Mouse (Mus musculus): ENCODE measurements around the gene Zfp768. TPM values are rescaled to one million over a fixed set of nuclear protein-coding genes. Genes with fewer than 3 reads are reported as not detected.
"Not testable (repeated sequence)": the region's sequence is repeated elsewhere in the genome, so short reads cannot be mapped to it uniquely, and the experiment has no call there.

Zfp768 gene
- polyA plus RNA-seq, 1 experiment from 2014 or later, result 17.3 TPM

DNA sequence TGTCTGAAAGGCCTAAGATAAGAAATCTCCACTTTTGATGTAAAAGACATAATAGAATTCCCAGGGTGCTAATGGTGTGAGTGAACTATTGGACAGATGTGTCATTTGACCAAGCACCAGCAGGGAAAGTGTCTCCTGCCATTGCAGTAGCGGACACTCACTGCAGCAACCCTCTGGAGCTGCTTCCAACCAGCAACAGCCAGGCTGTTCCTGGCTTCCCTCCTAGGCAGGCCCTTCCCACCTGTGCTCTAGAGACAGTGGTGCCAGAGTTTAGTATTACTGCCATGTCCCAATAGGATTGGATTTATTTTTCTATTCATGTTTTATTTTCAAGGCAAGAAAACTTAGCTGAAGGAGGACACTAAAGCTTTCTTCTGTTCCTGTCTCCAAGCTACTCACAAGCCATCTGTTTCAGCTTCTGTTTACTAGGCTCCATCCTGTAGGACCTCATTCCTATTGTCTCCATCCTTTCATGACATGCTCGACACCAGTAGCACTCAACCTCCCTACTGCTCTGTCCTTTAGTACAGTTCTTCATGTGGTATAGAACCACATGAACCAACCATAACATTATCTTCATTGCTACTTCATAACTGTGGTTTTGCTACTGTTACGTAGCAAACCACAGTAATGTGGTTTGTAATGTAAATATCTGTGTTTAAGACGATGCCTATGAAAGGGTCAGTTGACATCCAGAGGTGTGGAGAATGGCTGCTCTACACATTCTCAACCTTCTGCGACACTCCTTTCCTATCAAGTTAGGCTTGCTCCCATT is 6.0 kb upstream of the Zfp768 start:
- Histone ChIP-seq H3K27ac (no peak overlapping the region), H3K9me3 (no peaks in the 10 kb centered on the region), H3K9ac (no peak overlapping the region), H3K4me1 (replicated peaks) (peaks cover 12% of the 10 kb centered on the region), H3K4me2 (no peak overlapping the region), H3K4me3 (no peak overlapping the region), H3K27me3 (0 out of 2 replicates have a peak, but pooled peaks cover 6% of the 10 kb centered on the region), H3K36me3 (no peaks in the 10 kb centered on the region)
- 91% methylated on average over 5 of the region's 5 CpGs for WGBS
- no peak for ATAC-seq (ENCODE audit: low FRiP score)

DNA sequence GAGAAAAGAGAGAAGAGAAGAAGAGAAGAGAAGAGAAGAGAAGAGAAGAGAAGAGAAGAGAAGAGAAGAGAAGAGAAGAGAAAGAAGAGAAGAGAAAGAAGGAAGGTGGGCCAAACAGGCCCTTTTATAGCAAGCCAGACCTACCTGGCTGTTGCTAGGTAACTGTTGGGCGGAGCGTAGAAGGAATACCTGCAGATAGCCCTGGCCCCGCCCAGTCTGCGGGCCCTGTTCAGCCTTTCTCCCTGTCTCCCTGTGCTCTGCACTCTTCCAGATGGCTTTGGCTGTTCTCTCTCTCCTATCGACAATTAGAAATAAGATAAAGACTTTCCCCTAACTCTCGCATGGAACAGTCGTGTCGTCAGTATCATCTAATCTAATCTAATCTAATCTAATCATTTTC is 1.3 kb upstream of the Zfp768 start:
- H3K4me2 ChIP-seq, result peak overlapping the region; percentile 84
- 15% methylated on average over 8 of the region's 8 CpGs for WGBS
- H3K4me1 ChIP-seq (replicated peaks), result peaks cover 38% of the 10 kb centered on the region
- H3K4me3 ChIP-seq, result peak overlapping the region; percentile 86
- no peaks in the 10 kb centered on the region for H3K9me3 ChIP-seq
- peak overlapping the region; percentile 96; the same call in 1 of the 2 replicates for H3K9ac ChIP-seq
- peaks cover 21% of the 10 kb centered on the region for H3K36me3 ChIP-seq
- H3K27ac ChIP-seq, result peak overlapping the region; percentile 94; the same call in 1 of the 2 replicates
- ATAC-seq (ENCODE audit: low FRiP score), result no peak
- H3K27me3 ChIP-seq, result no peaks in the 10 kb centered on the region

DNA sequence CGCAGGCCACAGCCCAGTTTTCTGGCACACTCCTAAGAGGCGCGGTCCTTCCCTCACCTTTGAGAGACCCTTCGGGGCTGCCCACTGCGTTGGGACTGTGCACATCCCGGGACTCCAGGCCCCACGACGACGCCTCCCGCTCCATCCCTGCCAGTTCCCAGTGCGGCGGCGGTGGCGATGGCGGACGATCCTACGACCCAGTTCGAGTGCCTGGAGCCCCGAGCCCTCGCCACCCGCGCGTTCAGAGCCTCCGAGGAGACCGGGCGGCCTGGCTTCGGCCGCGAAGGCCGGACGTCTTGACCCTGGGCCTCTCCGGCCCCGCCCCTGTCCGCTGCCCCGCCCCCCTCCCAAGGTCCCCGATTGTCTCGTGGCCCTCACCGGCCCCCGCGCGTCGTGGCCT is 297 bp downstream of the Zfp768 start:
- Histone ChIP-seq H3K9me3 (no peaks in the 10 kb centered on the region), H3K4me1 (replicated peaks) (peaks cover 38% of the 10 kb centered on the region), H3K27ac (peak overlapping the region; percentile 94), H3K27me3 (no peaks in the 10 kb centered on the region), H3K9ac (peak overlapping the region; percentile 96), H3K4me3 (peak overlapping the region; percentile 86), H3K36me3 (peaks cover 29% of the 10 kb centered on the region), H3K4me2 (peak overlapping the region; percentile 84)
- peak; percentile 36 for ATAC-seq (ENCODE audit: low FRiP score)
- WGBS, result under 1% methylated on average over 37 of the region's 42 CpGs

DNA sequence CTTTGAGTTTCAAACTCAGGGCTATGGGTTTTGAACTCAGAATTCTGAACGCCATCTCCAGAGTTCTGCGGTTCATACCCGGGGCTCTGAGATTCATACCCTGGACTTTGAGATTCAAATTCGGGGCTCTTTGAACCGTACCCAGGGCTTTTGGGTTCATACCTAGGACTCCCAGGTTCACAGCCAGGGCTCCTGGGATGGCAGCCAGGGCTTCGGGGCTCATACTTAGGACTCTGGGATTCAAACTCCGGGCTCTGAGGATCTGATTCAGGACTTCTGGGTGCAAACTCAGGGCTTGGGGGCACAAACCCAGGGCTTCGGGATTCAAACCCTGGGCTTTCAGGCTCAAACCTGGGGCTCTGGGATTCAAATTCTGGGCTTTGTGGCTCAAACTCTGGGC is 1.0 kb downstream of the Zfp768 start:
- Histone ChIP-seq H3K4me1 (replicated peaks) (peaks cover 38% of the 10 kb centered on the region), H3K27me3 (no peaks in the 10 kb centered on the region), H3K4me2 (peak overlapping the region; percentile 84), H3K36me3 (peaks cover 29% of the 10 kb centered on the region), H3K9ac (peak overlapping the region; percentile 96), H3K9me3 (no peaks in the 10 kb centered on the region), H3K27ac (no peak overlapping the region), H3K4me3 (peak overlapping the region; percentile 86)
- WGBS, result 90% methylated on average over 8 of the region's 8 CpGs
- ATAC-seq (ENCODE audit: low FRiP score), result no peak

DNA sequence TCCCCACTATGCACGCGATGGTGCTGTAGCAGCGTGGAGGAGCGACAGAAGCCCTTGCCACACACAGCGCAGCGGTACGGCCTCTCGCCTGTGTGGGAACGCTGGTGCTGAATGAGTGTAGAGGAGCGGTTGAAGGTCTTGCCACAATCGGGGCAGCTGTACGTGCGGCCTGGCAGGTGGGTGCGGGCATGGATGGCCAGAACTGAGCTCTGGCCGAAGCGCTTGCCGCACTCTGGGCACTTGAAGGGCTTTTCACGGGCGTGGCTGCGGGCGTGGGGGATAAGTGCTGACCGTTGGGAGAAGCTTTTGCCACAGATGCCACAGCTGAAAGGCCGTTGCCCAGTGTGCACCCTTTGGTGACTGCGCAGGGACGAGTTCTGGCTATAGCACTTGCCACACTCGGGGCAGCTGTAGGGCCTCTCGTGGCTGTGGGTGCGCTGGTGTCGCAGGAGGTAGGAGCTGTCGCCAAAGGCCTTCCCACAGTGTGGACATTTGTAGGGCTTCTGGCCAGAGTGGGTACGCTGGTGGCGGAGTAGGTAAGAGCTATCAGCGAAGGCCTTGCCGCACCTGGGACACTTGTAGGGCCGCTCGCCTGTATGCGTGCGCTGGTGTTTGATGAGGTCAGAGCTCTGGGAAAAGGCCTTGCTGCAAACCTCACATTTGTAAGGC is 1.9 kb downstream of the Zfp768 start:
- ATAC-seq (ENCODE audit: low FRiP score), result no peak
- Histone ChIP-seq H3K27me3 (no peaks in the 10 kb centered on the region), H3K4me1 (replicated peaks) (peaks cover 38% of the 10 kb centered on the region), H3K4me3 (no peak overlapping the region), H3K4me2 (no peak overlapping the region; the same call in 1 of the 2 replicates), H3K9ac (0 out of 2 replicates have a peak overlapping the region, but pooled peaks have one; percentile 24), H3K36me3 (peaks cover 29% of the 10 kb centered on the region), H3K27ac (no peak overlapping the region), H3K9me3 (no peaks in the 10 kb centered on the region)
- WGBS, result 95% methylated on average over 38 of the region's 38 CpGs

- 0 out of 2 replicates have a peak overlapping the region, but pooled peaks have one; percentile 24 for H3K9ac ChIP-seq
- H3K4me2 ChIP-seq, result no peak overlapping the region
- H3K36me3 ChIP-seq, result peaks cover 29% of the 10 kb centered on the region
- no peak overlapping the region for H3K4me3 ChIP-seq
- no peak overlapping the region for H3K27ac ChIP-seq
- H3K9me3 ChIP-seq, result no peaks in the 10 kb centered on the region
- ATAC-seq (ENCODE audit: low FRiP score), result no peak
- no peaks in the 10 kb centered on the region for H3K27me3 ChIP-seq
- peaks cover 38% of the 10 kb centered on the region for H3K4me1 ChIP-seq (replicated peaks)
- 94% methylated on average over 7 of the region's 7 CpGs for WGBS
Observed at GRCm38 (mm10) chr7:127342888-127343287, 2.5 kb downstream of the Zfp768 start.

DNA sequence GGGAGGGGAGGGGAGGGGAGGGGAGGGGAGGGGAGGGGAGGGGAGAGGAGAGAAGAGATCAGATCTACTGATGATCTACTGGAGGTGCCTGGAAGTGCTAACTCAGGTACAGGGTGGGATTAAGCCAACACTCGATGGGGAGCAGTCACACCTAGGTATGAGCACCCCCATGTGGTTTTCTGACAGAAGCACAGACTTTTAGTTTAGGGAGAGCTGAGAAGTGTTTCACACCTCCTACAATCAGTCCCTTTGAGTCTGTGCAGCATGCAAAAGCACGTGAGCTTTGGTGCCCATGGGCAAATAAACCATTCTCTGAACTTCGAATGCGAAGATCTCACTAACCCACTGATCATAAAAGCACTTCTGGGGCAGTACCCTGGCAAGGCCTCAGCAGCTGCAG is 3.1 kb downstream of the Zfp768 start:
- Histone ChIP-seq H3K4me3 (no peak overlapping the region), H3K9ac (no peak overlapping the region), H3K9me3 (no peaks in the 10 kb centered on the region), H3K4me1 (replicated peaks) (peaks cover 35% of the 10 kb centered on the region), H3K27me3 (no peaks in the 10 kb centered on the region), H3K27ac (no peak overlapping the region), H3K4me2 (no peak overlapping the region), H3K36me3 (peaks cover 29% of the 10 kb centered on the region)
- no peak for ATAC-seq (ENCODE audit: low FRiP score)
- WGBS, result 74% methylated on average over 4 of the region's 4 CpGs

- not testable (repeated sequence) for H3K4me3 ChIP-seq; H3K9ac ChIP-seq; H3K27ac ChIP-seq; H3K9me3 ChIP-seq; ATAC-seq (ENCODE audit: low FRiP score); H3K4me2 ChIP-seq; H3K27me3 ChIP-seq
- peaks cover 29% of the 10 kb centered on the region for H3K36me3 ChIP-seq
- H3K4me1 ChIP-seq (replicated peaks), result peaks cover 30% of the 10 kb centered on the region
- WGBS, result 92% methylated on average over 6 of the region's 6 CpGs
Observed at GRCm38 (mm10) chr7:127341861-127342260, 3.5 kb downstream of the Zfp768 start.

GRCm38 (mm10) chr7:127341356-127341755 is 4.0 kb downstream of the Zfp768 start:
- ATAC-seq (ENCODE audit: low FRiP score), result no peak

DNA sequence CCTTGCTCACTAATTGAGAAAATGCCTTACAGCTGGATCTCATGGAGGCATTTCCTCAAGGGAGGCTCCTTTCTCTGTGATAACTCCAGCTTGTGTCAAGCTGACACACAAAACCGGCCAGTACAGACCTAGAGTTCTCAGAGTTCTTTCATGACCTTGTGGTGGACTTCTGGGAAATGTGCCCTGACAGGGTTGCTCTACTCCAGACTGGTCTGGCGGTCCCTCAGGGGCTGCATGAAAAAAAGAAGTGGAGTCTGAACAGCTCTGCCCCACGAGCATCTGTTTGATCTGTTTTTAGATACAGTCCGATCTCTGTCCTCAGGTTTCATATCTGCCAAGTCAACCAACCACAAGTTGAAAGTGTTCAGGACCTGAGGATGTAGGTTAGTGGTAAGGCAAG is 7.8 kb downstream of the Zfp768 start:
- 0 out of 2 replicates have a peak, but pooled peaks cover 1% of the 10 kb centered on the region for H3K4me1 ChIP-seq (replicated peaks)
- H3K36me3 ChIP-seq, result peaks cover 15% of the 10 kb centered on the region
- no peaks in the 10 kb centered on the region for H3K9me3 ChIP-seq
- no peak overlapping the region for H3K9ac ChIP-seq
- no peak overlapping the region for H3K27ac ChIP-seq
- H3K4me3 ChIP-seq, result no peak overlapping the region
- ATAC-seq (ENCODE audit: low FRiP score), result no peak
- H3K27me3 ChIP-seq, result no peaks in the 10 kb centered on the region
- WGBS, result 83% methylated on average over 4 of the region's 4 CpGs
- no peak overlapping the region for H3K4me2 ChIP-seq

More at GRCm38 (mm10) chr7:127341356-127341755, 4.0 kb downstream of the Zfp768 start:
- peaks cover 25% of the 10 kb centered on the region for H3K4me1 ChIP-seq (replicated peaks)
- H3K27me3 ChIP-seq, result no peaks in the 10 kb centered on the region
- no peak overlapping the region for H3K4me2 ChIP-seq
- no peak overlapping the region for H3K9ac ChIP-seq
- 96% methylated on average over 8 of the region's 8 CpGs for WGBS
- no peak overlapping the region for H3K4me3 ChIP-seq
- no peaks in the 10 kb centered on the region for H3K9me3 ChIP-seq
- peaks cover 29% of the 10 kb centered on the region for H3K36me3 ChIP-seq
- H3K27ac ChIP-seq, result no peak overlapping the region

DNA sequence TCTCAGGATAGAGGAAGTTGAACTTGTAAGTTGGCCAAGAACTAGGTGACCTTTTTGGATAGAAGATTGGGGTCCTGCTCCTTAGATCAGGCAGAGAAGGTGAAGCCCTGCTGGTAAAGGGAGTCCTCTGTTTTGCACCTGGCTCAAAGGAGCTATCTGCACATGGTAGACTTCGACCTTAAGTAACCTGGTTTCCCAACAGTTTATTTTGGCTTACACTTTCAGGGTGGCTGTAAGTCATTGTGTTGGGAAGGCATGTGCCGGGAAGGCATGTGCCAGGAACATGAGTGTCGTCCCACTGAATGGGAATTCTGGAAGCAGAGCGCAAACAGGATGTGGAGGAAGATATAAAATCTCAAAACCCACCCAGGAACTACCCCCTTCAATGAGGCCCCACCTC is 9.8 kb downstream of the Zfp768 start:
- no peak for ATAC-seq (ENCODE audit: low FRiP score)
- H3K4me1 ChIP-seq (replicated peaks), result no peaks in the 10 kb centered on the region
- H3K9ac ChIP-seq, result no peak overlapping the region
- H3K27ac ChIP-seq, result no peak overlapping the region
- no peak overlapping the region for H3K4me3 ChIP-seq
- H3K4me2 ChIP-seq, result no peak overlapping the region
- H3K36me3 ChIP-seq, result no peaks in the 10 kb centered on the region
- H3K27me3 ChIP-seq, result no peaks in the 10 kb centered on the region
- no peaks in the 10 kb centered on the region for H3K9me3 ChIP-seq
- 90% methylated on average over 4 of the region's 4 CpGs for WGBS

DNA sequence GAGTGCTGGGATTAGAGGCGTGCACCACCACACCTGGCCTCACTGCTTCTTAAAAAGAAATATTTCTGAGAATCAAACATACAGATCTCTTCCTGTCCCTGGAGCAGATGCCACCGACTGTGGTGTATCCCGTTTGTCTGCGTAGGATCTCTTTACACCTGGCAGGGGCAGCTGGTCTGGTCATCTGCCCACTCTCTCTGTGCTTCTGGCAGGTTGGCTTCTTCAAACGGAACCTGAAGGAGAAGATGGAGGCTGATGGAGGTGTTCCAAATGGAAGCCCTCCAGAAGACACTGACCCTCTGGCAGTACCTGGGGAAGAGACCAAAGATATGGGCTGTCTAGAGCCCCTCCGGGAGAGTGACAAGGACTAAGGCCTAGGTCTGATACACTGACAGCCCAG is 12.1 kb downstream of the Zfp768 start:
- no peaks in the 10 kb centered on the region for H3K9me3 ChIP-seq
- 88% methylated on average over 6 of the region's 6 CpGs for WGBS
- no peak overlapping the region for H3K9ac ChIP-seq
- H3K27me3 ChIP-seq, result no peaks in the 10 kb centered on the region
- H3K36me3 ChIP-seq, result no peaks in the 10 kb centered on the region
- no peak overlapping the region for H3K4me2 ChIP-seq
- ATAC-seq (ENCODE audit: low FRiP score), result no peak
- no peak overlapping the region for H3K27ac ChIP-seq
- no peaks in the 10 kb centered on the region for H3K4me1 ChIP-seq (replicated peaks)
- H3K4me3 ChIP-seq, result no peak overlapping the region

All from hindbrain, embryonic 13.5 days (tissue).